Mouse (Mus musculus) brain, embryonic 14.5 days (tissue): ENCODE results near the gene Oxa1l. TPM values are rescaled to one million over a fixed set of nuclear protein-coding genes. Genes with fewer than 3 reads are reported as not detected.

ENCODE experiments used
- DNase-seq: peaks from one replicate; pipeline ENCODE4 v3.0.0-alpha.2; 2011; ENCODE audit warnings: low read depth
- CTCF ChIP-seq: fragments of 200-500 bp; IDR thresholded peaks from 2 replicates; pipeline ENCODE4 v1.5.1; 2012; ENCODE audit warnings: inconsistent platforms, mild to moderate bottlenecking, moderate library complexity, borderline replicate concordance; ENCODE audit not compliant: insufficient read depth, insufficient read length; ENCODE audit errors: extremely low read depth
- POLR2A ChIP-seq: fragments of 200-500 bp; IDR thresholded peaks from 2 replicates; pipeline ENCODE4 v1.6.1; 2012; ENCODE audit warnings: mild to moderate bottlenecking, inconsistent platforms, borderline replicate concordance; ENCODE audit not compliant: poor library complexity, insufficient read depth, insufficient read length, severe bottlenecking; ENCODE audit errors: extremely low read depth
- polyA plus RNA-seq: library from polyadenylated mRNA; depleted of rRNA; stranded (reverse); fragments of >200 nt; gene quantifications from 2 replicates; pipeline ENCODE4 v1.2.3, GENCODE M21; 2012

Oxa1l gene
- polyA plus RNA-seq, 1 experiment, result 98.0 TPM

GRCm38 (mm10) chr14:54354406-54354805, 6.2 kb upstream of the Oxa1l start:
- no peak for TF ChIP-seq POLR2A
- TF ChIP-seq CTCF, result peak; percentile 30; the same call in 1 of the 2 replicates
- DNase-seq, result no peak

GRCm38 (mm10) chr14:54363156-54363555, 2.5 kb downstream of the Oxa1l start:
- TF ChIP-seq CTCF (no peak), POLR2A (no peak)
- no peak for DNase-seq

- no peak for TF ChIP-seq CTCF
- DNase-seq, result no peak
Measured at GRCm38 (mm10) chr14:54365026-54365645, 4.5 kb downstream of the Oxa1l start.

- TF ChIP-seq CTCF (no peak), POLR2A (no peak)
Measured at GRCm38 (mm10) chr14:54366581-54366980, 5.9 kb downstream of the Oxa1l start.

GRCm38 (mm10) chr14:54367429-54368060, 6.9 kb downstream of the Oxa1l start:
- DNase-seq, result no peak
- no peak for TF ChIP-seq CTCF
- no peak for TF ChIP-seq POLR2A

More at GRCm38 (mm10) chr14:54366581-54366980, 5.9 kb downstream of the Oxa1l start:
- no peak for DNase-seq

- TF ChIP-seq CTCF, result no peak
- TF ChIP-seq POLR2A, result no peak
- DNase-seq, result no peak
Measured at GRCm38 (mm10) chr14:54369372-54369771, 8.7 kb downstream of the Oxa1l start.

- no peak for TF ChIP-seq CTCF
- TF ChIP-seq POLR2A, result no peak
- no peak for DNase-seq
Measured at GRCm38 (mm10) chr14:54370595-54370994, 10.0 kb downstream of the Oxa1l start.

GRCm38 (mm10) chr14:54371460-54371859, 10.8 kb downstream of the Oxa1l start:
- DNase-seq, result no peak
- TF ChIP-seq CTCF (no peak), POLR2A (no peak)

- no peak for DNase-seq
- TF ChIP-seq CTCF (no peak), POLR2A (no peak)
Measured at GRCm38 (mm10) chr14:54372923-54373322, 12.3 kb downstream of the Oxa1l start.

GRCm38 (mm10) chr14:54375916-54376315, 15.3 kb downstream of the Oxa1l start:
- peak; percentile 6 for DNase-seq
- TF ChIP-seq POLR2A (no peak), CTCF (peak; percentile 41; the same call in 1 of the 2 replicates)

- TF ChIP-seq POLR2A, result no peak
- no peak for TF ChIP-seq CTCF
- DNase-seq, result no peak
Measured at GRCm38 (mm10) chr14:54377166-54377565, 16.5 kb downstream of the Oxa1l start.

GRCm38 (mm10) chr14:54379571-54379970, 18.9 kb downstream of the Oxa1l start:
- no peak for TF ChIP-seq CTCF
- TF ChIP-seq POLR2A, result no peak
- DNase-seq, result no peak

- DNase-seq, result no peak
- TF ChIP-seq CTCF (no peak), POLR2A (no peak)
Measured at GRCm38 (mm10) chr14:54380616-54381015, 20.0 kb downstream of the Oxa1l start.
